Mouse (Mus musculus): ENCODE measurements around the gene Furin. TPM values are rescaled to one million over a fixed set of nuclear protein-coding genes. Genes with fewer than 3 reads are reported as not detected.

The Furin gene
- total and polyA plus RNA-seq, 3 experiments = 13.7 to 32.3 TPM; not detected in 1

DNA sequence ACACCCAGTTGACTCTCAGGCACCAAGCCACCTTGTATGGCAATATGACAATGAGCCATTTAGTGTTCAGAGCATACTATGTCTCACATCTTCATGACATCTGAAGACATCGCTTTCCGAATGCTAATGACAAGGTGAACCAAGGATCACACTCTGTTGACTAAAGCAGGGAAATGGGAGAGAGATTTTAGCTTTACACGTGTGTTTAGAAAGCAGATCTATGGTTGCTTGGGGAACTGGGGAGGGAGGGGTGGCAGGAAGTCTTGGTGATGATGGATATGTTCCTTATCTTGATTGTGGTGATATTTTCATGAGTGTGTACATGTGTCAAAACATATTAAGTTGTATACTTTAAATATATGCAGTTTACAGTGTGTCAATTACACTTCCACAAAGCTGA is 950 bp upstream of the Furin start:
- Histone ChIP-seq H3K79me2 (ENCODE audit: control insufficient read depth, insufficient read depth, low read length, poor library complexity) (peaks cover 17% of the 10 kb centered on the region), H3K27ac (ENCODE audit: control insufficient read depth, low read depth, low read length) (no peak overlapping the region), H3K4me1 (ENCODE audit: control insufficient read depth in 1 of 2, insufficient read depth in 2 of 2, low read length in 2 of 2) (peaks cover 6 to 28% of the 10 kb centered on the region in 2 experiments), H3K9ac (ENCODE audit: control insufficient read depth, low read depth, low read length, poor library complexity, severe bottlenecking) (no peak overlapping the region), H3K36me3 (ENCODE audit: control insufficient read depth in 1 of 2, insufficient read depth in 2 of 2, low read length in 2 of 2) (peaks cover 0 to 23% of the 10 kb centered on the region in 2 experiments; a peak in 2 of 4 replicates), H3K27me3 (ENCODE audit: control insufficient read depth in 1 of 2, insufficient read depth in 2 of 2, low read length in 2 of 2) (no peaks in the 10 kb centered on the region), H3K9me3 (replicated peaks; ENCODE audit: insufficient read depth, low read length) (no peaks in the 10 kb centered on the region), H3K4me3 (ENCODE audit: control insufficient read depth in 1 of 2, insufficient read depth in 1 of 2, low read depth in 2 of 2, low read length in 2 of 2) (no peak overlapping the region)
- TF ChIP-seq ZMIZ1 (IDR thresholded peaks at IDR 0.05; ENCODE audit: low read depth, low read length) = no peak
- 0 out of 2 replicates have a peak, but pooled peaks have one; percentile 30 for TF ChIP-seq GATA1 (IDR thresholded peaks at IDR 0.05; ENCODE audit: low read depth, low read length)
- DNase-seq (ENCODE audit: low read depth, low spot score) = no peak

DNA sequence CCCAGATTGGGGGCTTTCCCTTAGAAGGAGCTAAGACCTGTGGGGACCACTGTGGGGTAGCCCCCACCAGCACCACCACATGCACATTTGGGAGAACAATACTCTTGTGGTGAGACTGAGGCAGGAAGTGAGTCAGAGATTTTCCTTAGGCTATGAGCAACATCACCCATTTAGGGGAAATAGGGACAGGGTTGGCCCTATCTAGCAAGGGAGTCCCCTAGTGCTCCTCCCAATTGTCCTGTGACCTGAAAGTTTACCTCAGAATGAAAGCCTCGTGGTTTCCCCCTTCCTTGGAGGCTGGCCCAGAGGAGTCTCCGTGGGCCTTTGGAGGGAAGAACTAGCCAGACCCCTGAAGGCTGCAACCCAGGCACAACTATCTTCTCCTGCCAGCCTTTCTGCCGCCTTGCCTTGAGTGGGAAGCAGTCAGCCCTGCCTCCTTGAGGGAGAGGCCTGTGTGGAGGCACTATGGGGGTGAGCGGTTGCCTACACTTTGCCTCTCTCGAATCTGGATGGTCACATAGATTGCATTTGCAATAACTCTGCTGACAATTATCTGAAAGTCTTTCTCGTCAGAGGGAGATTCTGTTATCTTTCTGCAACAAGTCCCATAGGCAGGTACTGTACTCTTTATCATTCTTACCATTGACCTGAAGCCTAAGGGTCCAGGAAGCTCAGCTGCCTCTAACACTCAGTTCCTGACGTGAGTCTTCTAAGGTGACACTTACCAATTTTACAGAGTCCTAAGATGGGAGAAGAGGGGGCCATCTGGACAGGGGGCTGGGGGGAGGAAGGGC is 938 bp downstream of the Furin start:
- Histone ChIP-seq H3K27me3 (ENCODE audit: control insufficient read depth in 1 of 2, insufficient read depth in 2 of 2, low read length in 2 of 2) (no peaks in the 10 kb centered on the region), H3K4me3 (ENCODE audit: control insufficient read depth in 1 of 2, insufficient read depth in 1 of 2, low read depth in 2 of 2, low read length in 2 of 2) (peak overlapping the region in 1 of 2 experiments; percentile 72; a peak in 1 of 4 replicates), H3K9ac (ENCODE audit: control insufficient read depth, low read depth, low read length, poor library complexity, severe bottlenecking) (peak overlapping the region; percentile 90), H3K36me3 (ENCODE audit: control insufficient read depth in 1 of 2, insufficient read depth in 2 of 2, low read length in 2 of 2) (peaks cover 0 to 25% of the 10 kb centered on the region in 2 experiments; a peak in 2 of 4 replicates), H3K27ac (ENCODE audit: control insufficient read depth, low read depth, low read length) (peak overlapping the region; percentile 66), H3K4me1 (ENCODE audit: control insufficient read depth in 1 of 2, insufficient read depth in 2 of 2, low read length in 2 of 2) (peaks cover 8 to 36% of the 10 kb centered on the region in 2 experiments), H3K79me2 (ENCODE audit: control insufficient read depth, insufficient read depth, low read length, poor library complexity) (peaks cover 30% of the 10 kb centered on the region), H3K9me3 (replicated peaks; ENCODE audit: insufficient read depth, low read length) (no peaks in the 10 kb centered on the region)
- DNase-seq (ENCODE audit: low read depth, low spot score) = peak; percentile 82
- TF ChIP-seq HCFC1 (IDR thresholded peaks at IDR 0.05; ENCODE audit: low read depth, low read length) = no peak
- TF ChIP-seq CTCF (IDR thresholded peaks at IDR 0.05 in 2 of 3, conservative IDR thresholded peaks at IDR 0.05 in 1 of 3; ENCODE audit: control insufficient read depth in 1 of 3, insufficient read depth in 1 of 3, low read depth in 2 of 3, low read length in 3 of 3, poor library complexity in 1 of 3, severe bottlenecking in 1 of 3) = no peak
- TF ChIP-seq ZNF384 (IDR thresholded peaks at IDR 0.05; ENCODE audit: low read depth, low read length) = no peak
- peak in 1 of 2 experiments; percentile 54; a peak in 1 of 4 replicates for TF ChIP-seq POLR2A (IDR thresholded peaks at IDR 0.05; ENCODE audit: control insufficient read depth in 1 of 2, insufficient read depth in 1 of 2, low read depth in 1 of 2, low read length in 2 of 2, poor library complexity in 1 of 2)
- no peak for TF ChIP-seq GABPA (IDR thresholded peaks at IDR 0.05; ENCODE audit: low read depth, low read length)
- TF ChIP-seq E2F4 (IDR thresholded peaks at IDR 0.05; ENCODE audit: borderline replicate concordance, low read depth, low read length) = no peak
- TF ChIP-seq MYB (IDR thresholded peaks at IDR 0.05; ENCODE audit: low read depth, low read length) = no peak
- no peak for TF ChIP-seq ZC3H11A (IDR thresholded peaks at IDR 0.05; ENCODE audit: low read depth, low read length)
- peak; percentile 60 for TF ChIP-seq GATA1 (IDR thresholded peaks at IDR 0.05; ENCODE audit: low read depth, low read length)
- no peak for TF ChIP-seq ELF1 (IDR thresholded peaks at IDR 0.05; ENCODE audit: low read depth, low read length)
- TF ChIP-seq RCOR1 (IDR thresholded peaks at IDR 0.05; ENCODE audit: low read depth, low read length) = peak; percentile 25
- no peak for TF ChIP-seq USF1 (IDR thresholded peaks at IDR 0.05; ENCODE audit: low read depth, low read length)
- TF ChIP-seq NRF1 (IDR thresholded peaks at IDR 0.05; ENCODE audit: insufficient read depth, low read depth, low read length, poor library complexity, severe bottlenecking) = no peak
- TF ChIP-seq TCF12 (IDR thresholded peaks at IDR 0.05; ENCODE audit: low read depth, low read length) = 0 out of 2 replicates have a peak, but pooled peaks have one; percentile 35
- no peak for TF ChIP-seq MEF2A (IDR thresholded peaks at IDR 0.05; ENCODE audit: extremely low read depth, insufficient replicate concordance, low read depth, low read length, poor library complexity, severe bottlenecking)
- TF ChIP-seq POLR2AphosphoS5 (IDR thresholded peaks at IDR 0.05; ENCODE audit: borderline replicate concordance, low read depth, low read length) = no peak
- TF ChIP-seq ZKSCAN1 (IDR thresholded peaks at IDR 0.05; ENCODE audit: low read depth, low read length) = no peak
- peak; percentile 10 to 44; a peak in 2 of 4 replicates for TF ChIP-seq EP300 (IDR thresholded peaks at IDR 0.05; ENCODE audit: low read depth in 1 of 2, low read length in 2 of 2)
- TF ChIP-seq NELFE (IDR thresholded peaks at IDR 0.05; ENCODE audit: low read depth, low read length) = no peak
- peak; percentile 33; the same call in 1 of the 2 replicates for TF ChIP-seq TBP (IDR thresholded peaks at IDR 0.05; ENCODE audit: low read depth, low read length)
- peak; percentile 72; the same call in 1 of the 2 replicates for TF ChIP-seq MYC (IDR thresholded peaks at IDR 0.05; ENCODE audit: low read depth, low read length)
- peak; percentile 22; the same call in 1 of the 2 replicates for TF ChIP-seq ETS1 (IDR thresholded peaks at IDR 0.05; ENCODE audit: low read depth, low read length)
- TF ChIP-seq USF2 (IDR thresholded peaks at IDR 0.05; ENCODE audit: borderline replicate concordance in 1 of 2, insufficient read depth in 1 of 2, low read depth in 1 of 2, low read length in 2 of 2) = no peak
- TF ChIP-seq RAD21 (IDR thresholded peaks at IDR 0.05; ENCODE audit: low read depth, low read length) = no peak
- 0 out of 2 replicates have a peak, but pooled peaks have one; percentile 8 for TF ChIP-seq JUND (IDR thresholded peaks at IDR 0.05; ENCODE audit: low read depth, low read length)
- TF ChIP-seq BHLHE40 (IDR thresholded peaks at IDR 0.05; ENCODE audit: borderline replicate concordance, low read depth, low read length) = no peak
- peak; percentile 59 for TF ChIP-seq SIN3A (IDR thresholded peaks at IDR 0.05; ENCODE audit: low read length)
- TF ChIP-seq MAX (IDR thresholded peaks at IDR 0.05; ENCODE audit: low read length) = peak; percentile 52

Measured in MEL (cell line).